Comparison of ENCODE assay signal across 21 mouse cellular contexts in genomic region chr11:95976290-95976689, GRCm38 (mm10). TPM values are rescaled to one million over a fixed set of nuclear protein-coding genes. Genes with fewer than 3 reads are reported as not detected.
DNase-seq lines count a peak whose midpoint lies in the region; ATAC-seq and TF ChIP-seq lines count a peak whose summit lies in the region.
"Had no signal": no experiment of that assay in that cellular context is flagged by ENCODE, and none has a peak within 500 bp of the region (broad histone marks: within the 10 kb centered on the region; RNA-seq: fewer than 3 reads in every experiment).

No protein-coding gene starts in this region.

- no peak overlapping the region for H3K4me2 ChIP-seq in kidney, postnatal 0 days (ENCODE audit: low read length)
- H3K4me2 ChIP-seq in intestine, postnatal 0 days (replicated peaks; ENCODE audit: low read depth): no peak overlapping the region
- no peak overlapping the region for H3K4me2 ChIP-seq in midbrain, embryonic 15.5 days
- H3K4me2 ChIP-seq: limb, embryonic 15.5 days had no signal

- H3K4me1 ChIP-seq in kidney, postnatal 0 days (replicated peaks; ENCODE audit: insufficient read depth, low read length): peaks cover 6% of the 10 kb centered on the region; the same call in 1 of the 2 replicates
- no peaks in the 10 kb centered on the region for H3K4me1 ChIP-seq in lung, adult 2 months (ENCODE audit: control insufficient read depth, insufficient read depth, low read length)
- H3K4me1 ChIP-seq in ES-Bruce4 (ENCODE audit: control insufficient read depth, insufficient read depth, low read length): no peaks in the 10 kb centered on the region
- no peaks in the 10 kb centered on the region for H3K4me1 ChIP-seq in intestine, postnatal 0 days (replicated peaks; ENCODE audit: control insufficient read depth, insufficient read depth, low read length)
- H3K4me1 ChIP-seq in midbrain, embryonic 15.5 days: no peaks in the 10 kb centered on the region

- no peak for TF ChIP-seq POLR2A in lung, adult 2 months (IDR thresholded peaks at IDR 0.05; ENCODE audit: borderline replicate concordance, extremely low read depth, low read depth, low read length)
- TF ChIP-seq POLR2A in ES-Bruce4 (IDR thresholded peaks at IDR 0.05; ENCODE audit: insufficient read depth, low read length): no peak

- H3K27me3 ChIP-seq in kidney, postnatal 0 days (ENCODE audit: insufficient read depth, low read length): no peaks in the 10 kb centered on the region
- no peaks in the 10 kb centered on the region for H3K27me3 ChIP-seq in ES-Bruce4 (ENCODE audit: control insufficient read depth, insufficient read depth, low read length, poor library complexity, severe bottlenecking)
- H3K27me3 ChIP-seq in intestine, postnatal 0 days (replicated peaks; ENCODE audit: control insufficient read depth, insufficient read depth, low read length): no peaks in the 10 kb centered on the region
- H3K27me3 ChIP-seq in midbrain, embryonic 15.5 days (replicated peaks): no peaks in the 10 kb centered on the region
- H3K27me3 ChIP-seq: limb, embryonic 15.5 days had no signal

- WGBS in kidney, postnatal 0 days: 88% methylated on average over 2 of the region's 2 CpGs
- 93% methylated on average over 2 of the region's 2 CpGs for WGBS in lung, adult 2 months
- 93% methylated on average over 2 of the region's 2 CpGs for WGBS in intestine, postnatal 0 days
- WGBS in midbrain, embryonic 15.5 days: 95% methylated on average over 2 of the region's 2 CpGs

- no peak for TF ChIP-seq EP300 in ES-Bruce4 (IDR thresholded peaks at IDR 0.05; ENCODE audit: insufficient read depth, low read depth, low read length)

- 0 out of 2 replicates have a peak, but pooled peaks have one; percentile 19 for ATAC-seq in kidney, postnatal 0 days (replicated peaks; ENCODE audit: low FRiP score, low read depth)
- no peak for ATAC-seq in intestine, postnatal 0 days
- ATAC-seq in midbrain, embryonic 15.5 days (replicated peaks): no peak
- ATAC-seq: forebrain, embryonic 16.5 days; hindbrain, embryonic 16.5 days had no signal

- H3K9me3 ChIP-seq in kidney, postnatal 0 days (replicated peaks; ENCODE audit: low read length): no peaks in the 10 kb centered on the region
- no peaks in the 10 kb centered on the region for H3K9me3 ChIP-seq in ES-Bruce4 (replicated peaks; ENCODE audit: control insufficient read depth, insufficient read depth, low read length, poor library complexity, severe bottlenecking)
- no peaks in the 10 kb centered on the region for H3K9me3 ChIP-seq in intestine, postnatal 0 days (ENCODE audit: control insufficient read depth)
- no peaks in the 10 kb centered on the region for H3K9me3 ChIP-seq in midbrain, embryonic 15.5 days
- H3K9me3 ChIP-seq: limb, embryonic 15.5 days; midbrain, embryonic 10.5 days had no signal

- no peak for DNase-seq in kidney, postnatal 0 days (ENCODE audit: low spot score)
- no peak for DNase-seq in kidney, adult 18-20 months
- peak; percentile 9 for DNase-seq in lung, postnatal 10 days
- DNase-seq in lung, adult 2 months: no peak
- DNase-seq in urinary bladder, postnatal 10 days (ENCODE audit: low spot score): no peak
- DNase-seq: adrenal gland, postnatal 25 days; cerebellum, adult 2 months; heart, postnatal 4 days; kidney, postnatal 10 days; lung, postnatal 36 days; right cerebral cortex, postnatal 25 days had no signal

- peaks cover 15% of the 10 kb centered on the region for H3K36me3 ChIP-seq in kidney, postnatal 0 days (ENCODE audit: insufficient read depth, low read length)
- peaks cover 77% of the 10 kb centered on the region for H3K36me3 ChIP-seq in ES-Bruce4 (ENCODE audit: control insufficient read depth, insufficient read depth, low read length, poor library complexity, severe bottlenecking)
- H3K36me3 ChIP-seq in intestine, postnatal 0 days (ENCODE audit: control insufficient read depth, insufficient read depth): peaks cover 26% of the 10 kb centered on the region
- peaks cover 3% of the 10 kb centered on the region; the same call in 1 of the 2 replicates for H3K36me3 ChIP-seq in midbrain, embryonic 15.5 days (replicated peaks)

- H3K27ac ChIP-seq in kidney, postnatal 0 days: no peak overlapping the region
- H3K27ac ChIP-seq in ES-Bruce4 (ENCODE audit: insufficient read depth, low read length): no peak overlapping the region
- no peak overlapping the region for H3K27ac ChIP-seq in intestine, postnatal 0 days (ENCODE audit: low read depth, low read length)
- no peak overlapping the region for H3K27ac ChIP-seq in midbrain, embryonic 15.5 days
- H3K27ac ChIP-seq: limb, embryonic 15.5 days; midbrain, embryonic 10.5 days had no signal

- peak; percentile 35; the same call in 1 of the 2 replicates for TF ChIP-seq CTCF in kidney, postnatal 0 days (IDR thresholded peaks at IDR 0.05; ENCODE audit: low read depth)
- no peak for TF ChIP-seq CTCF in lung, adult 2 months (IDR thresholded peaks at IDR 0.05; ENCODE audit: insufficient read depth, low read length)
- TF ChIP-seq CTCF in ES-Bruce4 (IDR thresholded peaks at IDR 0.05; ENCODE audit: low read depth, low read length): peak; percentile 36
- TF ChIP-seq CTCF in intestine, postnatal 0 days (IDR thresholded peaks at IDR 0.05; ENCODE audit: low read depth): peak; percentile 50

- H3K9ac ChIP-seq in kidney, postnatal 0 days (ENCODE audit: low read depth, low read length): no peak overlapping the region
- no peak overlapping the region for H3K9ac ChIP-seq in ES-Bruce4 (ENCODE audit: low read depth, poor library complexity, severe bottlenecking)
- no peak overlapping the region for H3K9ac ChIP-seq in intestine, postnatal 0 days (ENCODE audit: low read depth, low read length)
- H3K9ac ChIP-seq in midbrain, embryonic 15.5 days: no peak overlapping the region
- H3K9ac ChIP-seq: limb, embryonic 15.5 days had no signal

- H3K4me3 ChIP-seq in kidney, postnatal 0 days (replicated peaks; ENCODE audit: low read depth, low read length): no peak overlapping the region
- H3K4me3 ChIP-seq in lung, adult 2 months (replicated peaks; ENCODE audit: extremely low read depth, low read depth, low read length): no peak overlapping the region
- H3K4me3 ChIP-seq in ES-Bruce4 (ENCODE audit: low read depth, low read length): no peak overlapping the region
- H3K4me3 ChIP-seq in intestine, postnatal 0 days (ENCODE audit: low read depth, low read length): no peak overlapping the region
- no peak overlapping the region for H3K4me3 ChIP-seq in midbrain, embryonic 15.5 days
- H3K4me3 ChIP-seq: erythroblast, embryonic 14.5 days; limb, embryonic 15.5 days; midbrain, embryonic 10.5 days had no signal

RNA-seq across cellular contexts. Expression of gene Igf2bp1, which starts 29.4 kb away (rescaled TPM):
- polyA plus RNA-seq in kidney, postnatal 0 days (2015; fragmentation: Nextera tagmentation; extraction: Ambion mirVana): 14.9 and 20.5 TPM in 2 replicates
- 1.4 and 1.6 TPM in 2 replicates for polyA plus RNA-seq in lung, adult 2 months (2012; rRNA removed)
- 379 and 392 TPM in 2 replicates for polyA plus RNA-seq in ES-Bruce4 (2011; ENCODE audit: insufficient read depth, insufficient read length, low read depth, missing spikeins)
- polyA plus RNA-seq in intestine, postnatal 0 days (2015; fragmentation: Nextera tagmentation; extraction: Ambion mirVana): 5.2 and 7.4 TPM in 2 replicates
- 14.6 and 15.7 TPM in 2 replicates for polyA plus RNA-seq in midbrain, embryonic 15.5 days (2015; fragmentation: Nextera tagmentation; extraction: Ambion mirVana)
- polyA plus RNA-seq: cerebellum, adult 2 months had no signal

RNA-seq across cellular contexts. Expression of gene Gip, which starts 48.1 kb away (rescaled TPM):
- not detected in 2 replicates for polyA plus RNA-seq in kidney, postnatal 0 days (2015; fragmentation: Nextera tagmentation; extraction: Ambion mirVana)
- polyA plus RNA-seq in lung, adult 2 months (2012; rRNA removed): not detected in 2 replicates
- not detected in 2 replicates for polyA plus RNA-seq in ES-Bruce4 (2011; ENCODE audit: insufficient read depth, insufficient read length, low read depth, missing spikeins)
- polyA plus RNA-seq in intestine, postnatal 0 days (2015; fragmentation: Nextera tagmentation; extraction: Ambion mirVana): 142 and 149 TPM in 2 replicates
- polyA plus RNA-seq in midbrain, embryonic 15.5 days (2015; fragmentation: Nextera tagmentation; extraction: Ambion mirVana): not detected in 2 replicates
- polyA plus RNA-seq: cerebellum, adult 2 months; erythroblast, embryonic 14.5 days; forebrain, embryonic 16.5 days; heart, embryonic 14.5 days; hindbrain, embryonic 16.5 days; limb, embryonic 15.5 days; midbrain, embryonic 10.5 days; neural tube, embryonic 14.5 days had no signal

RNA-seq across cellular contexts. Expression of gene Snf8, which starts 58.4 kb away (rescaled TPM):
- 85.8 and 90.6 TPM in 2 replicates for polyA plus RNA-seq in kidney, postnatal 0 days (2015; fragmentation: Nextera tagmentation; extraction: Ambion mirVana)
- 18.1 and 24.1 TPM in 2 replicates for polyA plus RNA-seq in lung, adult 2 months (2012; rRNA removed)
- polyA plus RNA-seq in ES-Bruce4 (2011; ENCODE audit: insufficient read depth, insufficient read length, low read depth, missing spikeins): 56.1 and 62.1 TPM in 2 replicates
- 91.8 and 99.2 TPM in 2 replicates for polyA plus RNA-seq in intestine, postnatal 0 days (2015; fragmentation: Nextera tagmentation; extraction: Ambion mirVana)
- polyA plus RNA-seq in midbrain, embryonic 15.5 days (2015; fragmentation: Nextera tagmentation; extraction: Ambion mirVana): 137 TPM in 2 replicates

Comparison
In these comparisons a context has a peak if more than half of its experiments do, and no peak if none do; other contexts are left out.
1. RNA of gene Igf2bp1, which starts 29.4 kb away (polyA plus RNA-seq): 379 to 392 TPM in ES-Bruce4; 14.9 to 20.5 TPM in kidney, postnatal 0 days, 14.6 to 15.7 TPM in midbrain, embryonic 15.5 days, 5.2 to 7.4 TPM in intestine, postnatal 0 days and 1.4 to 1.6 TPM in lung, adult 2 months; every median in the first group is over 10 times any median in the second.
2. RNA of gene Gip, which starts 48.1 kb away (polyA plus RNA-seq): 142 to 149 TPM in intestine, postnatal 0 days; not detected in ES-Bruce4, not detected in kidney, postnatal 0 days, not detected in lung, adult 2 months and not detected in midbrain, embryonic 15.5 days; every median in the first group is over 100 times any median in the second.